Mouse (Mus musculus): ENCODE data around the gene Vash2. TPM values are rescaled to one million over a fixed set of nuclear protein-coding genes. Genes with fewer than 3 reads are reported as not detected.

Gene Vash2
- polyA plus RNA-seq, 1 experiment from 2014 or later = 19.1 TPM

GRCm38 (mm10) chr1:190972612-190973192 is 6.4 kb downstream of the Vash2 start:
- WGBS = 64% methylated on average over 7 of the region's 7 CpGs
- peaks cover 11% of the 10 kb centered on the region for H3K36me3 ChIP-seq
- H3K9me3 ChIP-seq = no peaks in the 10 kb centered on the region
- no peak for ATAC-seq
- no peak overlapping the region for H3K27ac ChIP-seq
- H3K27me3 ChIP-seq (replicated peaks) = no peaks in the 10 kb centered on the region
- no peak overlapping the region for H3K4me2 ChIP-seq (replicated peaks)
- H3K9ac ChIP-seq = no peak overlapping the region
- H3K4me3 ChIP-seq (replicated peaks) = no peak overlapping the region
- peaks cover 11% of the 10 kb centered on the region for H3K4me1 ChIP-seq (replicated peaks)

GRCm38 (mm10) chr1:190971708-190972610 is 7.1 kb downstream of the Vash2 start:
- H3K4me3 ChIP-seq (replicated peaks) = no peak overlapping the region
- WGBS = 77% methylated on average over 14 of the region's 14 CpGs
- H3K9me3 ChIP-seq = no peaks in the 10 kb centered on the region
- no peak overlapping the region for H3K9ac ChIP-seq
- no peaks in the 10 kb centered on the region for H3K27me3 ChIP-seq (replicated peaks)
- H3K27ac ChIP-seq = no peak overlapping the region
- H3K4me1 ChIP-seq (replicated peaks) = peaks cover 4% of the 10 kb centered on the region
- ATAC-seq = no peak
- H3K4me2 ChIP-seq (replicated peaks) = no peak overlapping the region
- peaks cover 11% of the 10 kb centered on the region for H3K36me3 ChIP-seq

- H3K4me1 ChIP-seq (replicated peaks) = no peaks in the 10 kb centered on the region
Observed at GRCm38 (mm10) chr1:190968010-190968409, 11.1 kb downstream of the Vash2 start.

GRCm38 (mm10) chr1:190964992-190965780 is 13.9 kb downstream of the Vash2 start:
- no peak for ATAC-seq
- Histone ChIP-seq H3K27me3 (replicated peaks) (no peaks in the 10 kb centered on the region), H3K4me1 (replicated peaks) (no peaks in the 10 kb centered on the region), H3K4me2 (replicated peaks) (no peak overlapping the region), H3K27ac (no peak overlapping the region), H3K9me3 (no peaks in the 10 kb centered on the region), H3K4me3 (replicated peaks) (no peak overlapping the region), H3K9ac (no peak overlapping the region), H3K36me3 (peaks cover 7% of the 10 kb centered on the region)
- WGBS = 77% methylated on average over 15 of the region's 15 CpGs

More at GRCm38 (mm10) chr1:190968010-190968409, 11.1 kb downstream of the Vash2 start:
- Histone ChIP-seq H3K4me2 (replicated peaks) (no peak overlapping the region), H3K27ac (no peak overlapping the region), H3K27me3 (replicated peaks) (no peaks in the 10 kb centered on the region), H3K9ac (no peak overlapping the region), H3K36me3 (peaks cover 11% of the 10 kb centered on the region), H3K9me3 (no peaks in the 10 kb centered on the region), H3K4me3 (replicated peaks) (no peak overlapping the region)
- WGBS = 91% methylated on average over 7 of the region's 7 CpGs
- no peak for ATAC-seq

- peaks cover 6% of the 10 kb centered on the region; the same call in 1 of the 2 replicates for H3K36me3 ChIP-seq
- no peaks in the 10 kb centered on the region for H3K27me3 ChIP-seq (replicated peaks)
- no peak overlapping the region for H3K4me3 ChIP-seq (replicated peaks)
- no peaks in the 10 kb centered on the region for H3K9me3 ChIP-seq
- no peak overlapping the region for H3K9ac ChIP-seq
- no peak for ATAC-seq
- H3K4me2 ChIP-seq (replicated peaks) = no peak overlapping the region
- 87% methylated on average over 3 of the region's 3 CpGs for WGBS
- no peak overlapping the region for H3K27ac ChIP-seq
- no peaks in the 10 kb centered on the region for H3K4me1 ChIP-seq (replicated peaks)
Observed at GRCm38 (mm10) chr1:190962760-190963159, 16.3 kb downstream of the Vash2 start.

GRCm38 (mm10) chr1:190958821-190959220 is 20.3 kb downstream of the Vash2 start:
- no peak for ATAC-seq
- Histone ChIP-seq H3K9ac (no peak overlapping the region), H3K9me3 (no peaks in the 10 kb centered on the region), H3K4me3 (replicated peaks) (no peak overlapping the region), H3K4me2 (replicated peaks) (no peak overlapping the region), H3K36me3 (peaks cover 11% of the 10 kb centered on the region; the same call in 1 of the 2 replicates), H3K4me1 (replicated peaks) (no peaks in the 10 kb centered on the region), H3K27ac (no peak overlapping the region), H3K27me3 (replicated peaks) (no peaks in the 10 kb centered on the region)
- WGBS = 77% methylated on average over 5 of the region's 5 CpGs

- no peaks in the 10 kb centered on the region for H3K4me1 ChIP-seq (replicated peaks)
- no peak for ATAC-seq
- 68% methylated on average over 3 of the region's 3 CpGs for WGBS
- H3K9ac ChIP-seq = no peak overlapping the region
- no peaks in the 10 kb centered on the region for H3K27me3 ChIP-seq (replicated peaks)
- no peak overlapping the region for H3K27ac ChIP-seq
- H3K36me3 ChIP-seq = peaks cover 17% of the 10 kb centered on the region; the same call in 1 of the 2 replicates
- H3K4me3 ChIP-seq (replicated peaks) = no peak overlapping the region
- no peaks in the 10 kb centered on the region for H3K9me3 ChIP-seq
- no peak overlapping the region for H3K4me2 ChIP-seq (replicated peaks)
Observed at GRCm38 (mm10) chr1:190953009-190953408, 26.1 kb downstream of the Vash2 start.

GRCm38 (mm10) chr1:190951014-190951413 is 28.1 kb downstream of the Vash2 start:
- no peak overlapping the region for H3K9ac ChIP-seq
- no peaks in the 10 kb centered on the region for H3K27me3 ChIP-seq (replicated peaks)
- no peak overlapping the region for H3K4me3 ChIP-seq (replicated peaks)
- ATAC-seq = no peak
- H3K4me2 ChIP-seq (replicated peaks) = no peak overlapping the region
- WGBS = 80% methylated on average over 5 of the region's 5 CpGs
- H3K36me3 ChIP-seq = peaks cover 11% of the 10 kb centered on the region; the same call in 1 of the 2 replicates
- H3K9me3 ChIP-seq = no peaks in the 10 kb centered on the region
- H3K27ac ChIP-seq = no peak overlapping the region
- H3K4me1 ChIP-seq (replicated peaks) = no peaks in the 10 kb centered on the region

- ATAC-seq = no peak
- H3K4me2 ChIP-seq (replicated peaks) = no peak overlapping the region
- no peaks in the 10 kb centered on the region for H3K4me1 ChIP-seq (replicated peaks)
- no peak overlapping the region for H3K4me3 ChIP-seq (replicated peaks)
- H3K9me3 ChIP-seq = no peaks in the 10 kb centered on the region
- no peak overlapping the region for H3K27ac ChIP-seq
- WGBS = 86% methylated on average over 17 of the region's 17 CpGs
- H3K36me3 ChIP-seq = peaks cover 12% of the 10 kb centered on the region
- H3K27me3 ChIP-seq (replicated peaks) = no peaks in the 10 kb centered on the region
- H3K9ac ChIP-seq = no peak overlapping the region
Observed at GRCm38 (mm10) chr1:190948846-190949245, 30.2 kb downstream of the Vash2 start.

- no peak overlapping the region for H3K9ac ChIP-seq
- WGBS = 83% methylated on average over 7 of the region's 7 CpGs
Observed at GRCm38 (mm10) chr1:190948439-190948838, 30.7 kb downstream of the Vash2 start.

GRCm38 (mm10) chr1:190947986-190948385 is 31.1 kb downstream of the Vash2 start:
- Histone ChIP-seq H3K9me3 (no peaks in the 10 kb centered on the region), H3K4me1 (replicated peaks) (no peaks in the 10 kb centered on the region), H3K27ac (no peak overlapping the region), H3K36me3 (peaks cover 16% of the 10 kb centered on the region), H3K4me2 (replicated peaks) (no peak overlapping the region), H3K4me3 (replicated peaks) (no peak overlapping the region), H3K9ac (no peak overlapping the region), H3K27me3 (replicated peaks) (no peaks in the 10 kb centered on the region)
- ATAC-seq = no peak
- WGBS = 83% methylated on average over 5 of the region's 5 CpGs

More at GRCm38 (mm10) chr1:190948439-190948838, 30.7 kb downstream of the Vash2 start:
- no peaks in the 10 kb centered on the region for H3K9me3 ChIP-seq
- ATAC-seq = no peak
- H3K27ac ChIP-seq = no peak overlapping the region
- no peak overlapping the region for H3K4me2 ChIP-seq (replicated peaks)
- H3K4me3 ChIP-seq (replicated peaks) = no peak overlapping the region
- no peaks in the 10 kb centered on the region for H3K27me3 ChIP-seq (replicated peaks)
- no peaks in the 10 kb centered on the region for H3K4me1 ChIP-seq (replicated peaks)
- H3K36me3 ChIP-seq = peaks cover 16% of the 10 kb centered on the region

Data from intestine, embryonic 15.5 days (tissue).